Mouse (Mus musculus) urinary bladder, postnatal 10 days (tissue): Measurements from ENCODE around the gene Adrm1.

Experiments used
- DNase-seq: peaks from one replicate; pipeline ENCODE4 v3.0.0; 2022; ENCODE audit warnings: low spot score

The Adrm1 gene

DNA sequence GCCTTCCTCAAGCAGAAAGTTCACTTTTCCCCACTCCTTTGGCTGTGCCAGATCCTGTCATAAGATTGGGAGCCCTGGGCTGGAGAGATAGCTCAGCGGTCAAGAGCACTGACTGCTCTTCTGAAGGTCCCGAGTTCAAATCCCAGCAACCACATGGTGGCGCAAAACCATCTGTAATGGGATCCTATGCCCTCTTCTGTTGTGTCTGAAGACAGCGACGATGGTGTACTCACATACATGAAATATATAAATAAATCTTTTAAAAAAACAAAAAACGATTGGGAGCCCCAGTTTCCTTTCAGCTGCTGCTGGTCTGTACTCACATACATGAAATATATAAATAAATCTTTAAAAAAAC lies 13.4 kb downstream of the Adrm1 start:
- no peak for DNase-seq

GRCm38 (mm10) chr2:180185686-180186085 lies 14.4 kb downstream of the Adrm1 start:
- DNase-seq: no peak

- no peak for DNase-seq
Measured at GRCm38 (mm10) chr2:180187362-180187761, 16.1 kb downstream of the Adrm1 start.

- no peak for DNase-seq
Measured at GRCm38 (mm10) chr2:180196610-180197322, 25.5 kb downstream of the Adrm1 start.

GRCm38 (mm10) chr2:180197323-180198037 lies 26.2 kb downstream of the Adrm1 start:
- no peak for DNase-seq

DNA sequence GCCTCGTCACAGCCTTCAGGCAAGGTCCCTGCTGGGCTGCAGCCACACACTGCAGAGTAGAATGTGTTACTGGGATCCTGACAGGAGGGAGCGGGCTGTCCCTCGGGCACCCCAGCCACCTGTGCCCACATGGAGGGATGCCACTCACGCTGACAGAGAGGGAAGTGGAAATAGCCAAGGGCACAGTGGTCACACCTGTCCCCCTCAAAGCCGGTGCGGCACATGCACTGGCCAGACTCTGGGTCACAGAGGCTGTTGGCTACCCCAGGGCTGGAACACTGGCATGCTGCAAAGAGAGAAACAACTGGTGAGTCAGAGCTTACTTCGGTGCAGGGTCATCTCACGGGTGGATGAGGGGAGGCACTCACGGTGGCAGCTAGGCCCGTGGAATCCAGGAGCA lies 27.5 kb downstream of the Adrm1 start:
- no peak for DNase-seq

- DNase-seq: no peak
Measured at GRCm38 (mm10) chr2:180200681-180201080, 29.4 kb downstream of the Adrm1 start.

- DNase-seq: no peak
Measured at GRCm38 (mm10) chr2:180201303-180201702, 30.0 kb downstream of the Adrm1 start.

DNA sequence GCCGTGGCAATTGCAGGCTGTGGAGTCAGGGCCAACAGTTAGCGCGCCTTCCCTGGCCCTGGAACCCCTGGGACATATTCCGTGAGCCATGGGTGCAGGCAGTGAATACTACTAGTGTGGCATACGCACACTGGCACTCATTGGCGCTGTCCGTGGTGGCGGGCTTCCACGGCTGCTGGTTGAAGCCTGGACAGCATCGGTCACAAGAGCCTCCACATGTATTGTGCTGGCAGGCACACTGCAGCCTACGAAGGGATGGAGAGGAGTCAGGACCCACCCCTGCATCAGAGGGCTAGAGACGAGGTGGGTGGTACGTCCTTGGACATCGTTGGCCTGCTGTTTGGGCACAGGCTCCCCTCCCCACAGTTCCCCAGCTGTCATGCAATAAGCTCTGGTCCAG lies 31.0 kb downstream of the Adrm1 start:
- DNase-seq: no peak

GRCm38 (mm10) chr2:180202805-180203204 lies 31.5 kb downstream of the Adrm1 start:
- no peak for DNase-seq

DNA sequence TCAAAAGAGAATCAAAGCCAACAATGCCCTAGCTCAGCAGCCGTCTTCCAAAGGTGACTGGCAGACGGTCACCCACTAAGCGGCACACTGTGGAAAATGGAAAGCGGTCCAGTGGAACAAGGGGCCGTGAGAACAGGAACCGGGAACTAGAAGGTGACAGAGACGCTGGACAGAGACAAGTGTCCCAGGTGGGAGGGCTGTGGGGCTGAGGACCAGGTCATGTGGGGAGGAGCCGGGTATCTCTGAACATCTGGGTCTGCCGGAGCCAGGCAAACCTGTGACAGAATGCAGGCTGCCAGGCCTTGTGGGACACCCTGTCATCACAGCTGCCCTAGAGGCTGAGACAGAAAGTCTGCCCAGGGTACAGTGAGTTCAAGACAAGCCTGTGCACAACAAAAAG lies 33.2 kb downstream of the Adrm1 start:
- DNase-seq: no peak

DNA sequence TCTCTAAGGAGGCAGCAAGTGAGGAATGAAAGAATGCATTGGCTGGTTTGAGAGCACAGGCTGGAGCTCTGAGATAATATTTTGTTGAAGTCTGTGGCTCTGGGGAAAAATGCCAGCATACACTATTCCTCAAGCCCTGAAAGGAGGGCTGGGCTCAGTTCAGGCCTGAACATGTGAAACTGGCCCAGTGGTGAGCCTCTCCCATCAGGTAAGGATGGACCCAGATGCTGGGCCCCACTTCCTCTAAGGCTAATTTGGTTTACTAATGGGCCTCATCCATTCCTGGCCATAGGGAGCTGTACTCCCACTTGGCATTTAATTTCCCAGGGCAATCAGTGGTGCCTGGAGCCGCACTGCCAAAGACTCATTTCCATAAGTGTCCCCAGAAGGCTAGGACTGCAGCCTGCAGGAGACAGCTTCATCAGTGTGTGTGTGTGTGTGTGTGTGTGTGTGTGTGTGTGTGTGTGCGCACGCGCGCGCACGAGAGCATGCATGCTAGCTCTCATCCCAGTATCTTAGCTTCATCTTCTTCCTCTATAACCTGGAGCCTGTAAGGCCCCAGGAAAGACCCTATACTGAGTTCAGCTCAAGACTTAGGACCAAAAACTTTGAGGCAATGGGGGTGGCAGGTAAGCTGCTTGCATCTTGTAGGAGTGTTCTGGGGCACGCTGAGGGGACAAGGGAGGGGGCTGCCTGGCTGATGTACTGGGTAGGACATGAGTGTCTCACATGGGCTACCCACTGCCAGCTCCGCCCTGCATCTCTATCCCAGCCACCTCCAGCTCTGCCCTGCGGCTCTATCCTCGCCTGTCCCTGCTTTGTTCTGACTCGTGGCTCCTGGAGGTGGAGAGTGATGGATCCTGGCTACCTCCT lies 34.0 kb downstream of the Adrm1 start:
- no peak for DNase-seq

- DNase-seq: no peak
Measured at GRCm38 (mm10) chr2:180205956-180206280, 34.6 kb downstream of the Adrm1 start.

DNA sequence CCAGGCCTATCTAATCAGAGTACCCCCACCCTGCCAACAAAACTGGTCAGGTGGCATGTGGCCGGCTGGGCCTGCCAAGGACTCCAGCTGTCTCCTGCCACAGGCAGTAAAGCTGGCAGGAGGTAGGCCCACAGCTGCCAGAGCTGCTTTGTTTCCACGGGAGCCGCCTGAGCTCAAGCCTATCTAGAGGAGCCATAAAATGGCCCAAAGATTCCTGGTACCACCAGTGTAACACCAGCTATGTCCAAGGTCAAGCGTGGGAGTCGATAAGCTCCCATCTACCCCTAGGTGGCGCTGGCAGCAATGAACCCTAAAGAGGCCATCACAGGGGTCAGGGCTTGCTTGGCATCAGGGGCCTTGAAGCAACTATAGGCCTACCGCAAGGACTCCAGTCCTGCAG lies 36.6 kb downstream of the Adrm1 start:
- DNase-seq: no peak

- no peak for DNase-seq
Measured at GRCm38 (mm10) chr2:180208976-180209375, 37.7 kb downstream of the Adrm1 start.

GRCm38 (mm10) chr2:180212255-180212654 lies 41.0 kb downstream of the Adrm1 start:
- no peak for DNase-seq

- no peak for DNase-seq
Measured at GRCm38 (mm10) chr2:180214352-180214978, 43.2 kb downstream of the Adrm1 start.

DNA sequence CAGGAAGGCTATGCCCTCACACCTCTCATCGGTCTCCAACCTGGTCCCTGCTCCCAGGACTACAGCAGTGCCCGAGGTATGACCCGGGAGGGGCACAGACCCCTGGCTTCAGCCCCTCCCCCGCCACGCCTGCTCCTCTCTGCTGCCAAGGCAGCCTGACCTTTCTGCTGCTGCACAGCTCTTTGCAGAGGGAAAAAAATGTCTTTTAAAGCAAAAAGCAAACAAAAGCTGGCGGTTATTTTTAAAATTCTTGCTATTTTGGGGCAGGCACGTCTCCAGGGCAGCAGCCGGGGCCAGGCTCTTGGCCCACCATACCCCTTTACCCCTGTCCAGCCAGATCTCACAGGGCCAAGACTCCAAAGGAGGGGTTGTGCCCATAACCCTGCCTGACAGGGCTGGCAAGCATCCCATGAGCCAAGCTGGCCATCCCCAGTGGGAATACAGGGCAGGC lies 43.8 kb downstream of the Adrm1 start:
- no peak for DNase-seq

- no peak for DNase-seq
Measured at GRCm38 (mm10) chr2:180215951-180216350, 44.7 kb downstream of the Adrm1 start.

GRCm38 (mm10) chr2:180216921-180217320 lies 45.6 kb downstream of the Adrm1 start:
- DNase-seq: no peak

- no peak for DNase-seq
Measured at GRCm38 (mm10) chr2:180217587-180217986, 46.3 kb downstream of the Adrm1 start.

GRCm38 (mm10) chr2:180218241-180218640 lies 47.0 kb downstream of the Adrm1 start:
- DNase-seq: no peak
